Mouse (Mus musculus): ENCODE measurements around the gene Cd68.

DNA sequence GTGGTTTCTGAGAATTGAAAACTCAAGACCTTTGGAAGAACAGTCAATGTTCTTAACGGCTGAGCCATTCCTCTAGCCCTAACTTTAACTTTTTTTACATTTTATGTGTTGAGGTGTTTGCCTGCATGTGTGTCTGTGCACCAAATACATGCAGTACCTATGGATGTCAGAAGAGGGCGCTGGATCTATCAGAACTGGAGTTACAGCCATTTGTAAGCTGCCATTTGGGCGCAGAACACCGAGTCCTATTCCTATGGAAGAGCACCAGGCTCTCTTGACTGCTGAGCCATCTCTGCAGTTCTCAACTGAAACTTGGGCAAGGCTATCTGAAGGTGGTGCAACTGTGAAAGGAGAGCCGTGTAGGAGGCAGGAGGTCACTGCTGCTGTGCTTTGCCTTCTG is 32.6 kb upstream of the Cd68 start:
- TF ChIP-seq RAD21 (IDR thresholded peaks at IDR 0.05; ENCODE audit: low read depth, low read length), result no peak
- peak; percentile 19 to 35; a peak in 2 of 4 replicates for TF ChIP-seq CTCF (conservative IDR thresholded peaks at IDR 0.05 in 1 of 2, IDR thresholded peaks at IDR 0.05 in 1 of 2; ENCODE audit: low read depth in 2 of 2, low read length in 2 of 2)

Data from CH12.LX (cell line).